Mouse (Mus musculus): Measurements from ENCODE around the gene Myo3a. TPM values are rescaled to one million over a fixed set of nuclear protein-coding genes. Genes with fewer than 3 reads are reported as not detected.
"Not testable (repeated sequence)": the region's sequence is repeated elsewhere in the genome, so short reads cannot be mapped to it uniquely, and the experiment has no call there.

Gene Myo3a
- polyA plus RNA-seq, 1 experiment: not detected

DNA sequence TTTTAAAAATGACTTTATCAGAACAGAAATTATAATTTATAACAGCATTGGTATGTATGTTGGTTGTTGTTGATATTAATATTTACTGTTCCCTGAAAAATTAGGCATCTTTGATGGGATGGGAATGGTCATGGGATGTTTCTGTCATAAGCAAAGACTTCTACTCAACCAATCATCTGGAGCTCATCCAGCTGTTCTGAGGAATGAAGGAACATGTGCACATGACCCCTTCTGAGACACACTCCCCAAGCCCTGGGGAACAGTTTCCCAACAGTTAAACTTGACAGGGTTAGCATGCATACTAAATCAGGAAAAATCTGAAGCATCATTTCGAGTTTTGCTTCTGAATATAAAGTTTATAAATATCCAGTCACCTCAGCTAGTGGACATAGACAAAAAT, 70.6 kb downstream of the Myo3a start:
- H3K27me3 ChIP-seq (ENCODE audit: control insufficient read depth): no peaks in the 10 kb centered on the region
- no peak for TF ChIP-seq TAL1 (IDR thresholded peaks at IDR 0.05; ENCODE audit: low read length)
- no peak for TF ChIP-seq GATA1 (IDR thresholded peaks at IDR 0.05; ENCODE audit: low read length)
- no peaks in the 10 kb centered on the region for H3K4me1 ChIP-seq (ENCODE audit: control insufficient read depth)
- H3K36me3 ChIP-seq (ENCODE audit: control insufficient read depth): no peaks in the 10 kb centered on the region
- H3K4me3 ChIP-seq (replicated peaks): no peak overlapping the region
- H3K9me3 ChIP-seq (ENCODE audit: control insufficient read depth, low read length): no peaks in the 10 kb centered on the region

DNA sequence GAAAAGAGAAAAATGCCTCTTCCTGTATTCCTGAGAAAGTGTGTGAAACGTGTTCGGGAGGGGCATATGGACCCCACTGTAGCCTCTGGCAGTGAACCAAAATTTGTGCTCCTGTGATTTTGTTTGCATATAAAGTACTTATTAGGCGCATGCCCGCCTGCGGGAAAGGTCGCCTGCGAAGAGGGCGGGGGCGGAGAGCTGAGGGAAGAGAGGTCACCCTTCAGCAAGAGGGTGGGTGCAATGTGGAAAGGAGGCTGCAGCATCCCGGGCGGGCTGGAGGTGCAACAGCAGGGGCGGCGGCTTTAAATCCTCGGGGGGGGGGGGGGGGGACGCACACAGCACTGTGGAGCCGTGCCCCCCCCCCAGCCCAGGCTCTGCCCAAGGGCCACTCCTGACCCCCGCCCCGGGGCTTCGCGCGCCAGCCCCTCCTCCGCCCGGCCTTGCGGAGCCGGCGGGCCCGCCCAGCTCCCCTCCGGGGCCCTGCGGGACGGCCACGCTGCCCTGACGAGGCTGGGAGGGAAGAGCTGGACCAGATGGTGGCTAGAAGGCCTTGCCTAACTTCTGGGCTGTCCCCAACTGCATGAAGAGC, 111.1 kb downstream of the Myo3a start:
- no peaks in the 10 kb centered on the region for H3K9me3 ChIP-seq (ENCODE audit: control insufficient read depth, low read length)
- no peak for TF ChIP-seq TAL1 (IDR thresholded peaks at IDR 0.05; ENCODE audit: low read length)
- no peaks in the 10 kb centered on the region for H3K36me3 ChIP-seq (ENCODE audit: control insufficient read depth)
- no peak overlapping the region for H3K4me3 ChIP-seq (replicated peaks)
- no peaks in the 10 kb centered on the region for H3K4me1 ChIP-seq (ENCODE audit: control insufficient read depth)
- peaks cover 4% of the 10 kb centered on the region for H3K27me3 ChIP-seq (ENCODE audit: control insufficient read depth)

DNA sequence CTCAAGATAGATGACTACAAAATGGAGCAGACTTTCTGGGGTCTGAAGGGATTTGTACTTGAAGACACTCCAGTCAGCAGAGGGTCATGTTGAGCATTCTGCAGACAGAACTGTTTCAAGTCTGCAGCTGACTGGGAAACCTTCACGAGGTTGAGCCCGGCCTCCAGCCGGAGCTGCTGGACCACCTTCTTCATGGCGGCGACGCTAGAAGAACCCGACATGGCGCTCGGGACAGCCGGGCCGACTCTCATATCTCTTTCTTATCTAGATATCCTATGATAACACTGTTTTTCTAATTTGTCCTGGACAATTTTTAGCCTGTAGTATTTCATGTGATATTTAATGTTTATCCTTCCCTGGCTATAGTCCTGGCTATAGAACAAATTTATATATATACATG, 183.2 kb downstream of the Myo3a start:
- not testable (repeated sequence) for H3K27me3 ChIP-seq (ENCODE audit: control insufficient read depth); H3K4me1 ChIP-seq (ENCODE audit: control insufficient read depth); H3K9me3 ChIP-seq (ENCODE audit: control insufficient read depth, low read length); H3K36me3 ChIP-seq (ENCODE audit: control insufficient read depth); H3K4me3 ChIP-seq (replicated peaks)

DNA sequence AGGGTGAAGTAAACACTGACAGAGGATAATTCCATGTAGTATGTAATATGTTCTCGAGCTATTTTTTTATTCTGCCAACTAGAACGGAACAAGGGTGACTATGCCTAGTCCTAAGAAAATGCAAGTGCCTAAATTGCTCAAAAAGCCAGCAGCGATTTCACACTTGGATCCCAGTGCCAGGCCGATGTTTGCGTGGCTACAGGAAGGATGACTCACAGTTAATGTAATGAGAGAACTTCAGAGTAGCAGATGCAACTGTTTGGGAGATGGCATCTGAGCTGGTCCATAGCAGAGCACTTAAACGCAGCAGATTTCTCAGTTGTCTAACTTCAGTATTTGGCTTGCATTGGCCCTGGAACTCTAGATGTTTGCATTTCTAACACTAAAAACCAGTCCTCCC, 321.1 kb downstream of the Myo3a start:
- TF ChIP-seq GATA1 (IDR thresholded peaks at IDR 0.05; ENCODE audit: low read length): no peak
- TF ChIP-seq TAL1 (IDR thresholded peaks at IDR 0.05; ENCODE audit: low read length): no peak
- H3K4me3 ChIP-seq (replicated peaks): no peak overlapping the region
- no peaks in the 10 kb centered on the region for H3K27me3 ChIP-seq (ENCODE audit: control insufficient read depth)
- no peaks in the 10 kb centered on the region for H3K36me3 ChIP-seq (ENCODE audit: control insufficient read depth)
- no peaks in the 10 kb centered on the region for H3K4me1 ChIP-seq (ENCODE audit: control insufficient read depth)
- no peaks in the 10 kb centered on the region for H3K9me3 ChIP-seq (ENCODE audit: control insufficient read depth, low read length)

DNA sequence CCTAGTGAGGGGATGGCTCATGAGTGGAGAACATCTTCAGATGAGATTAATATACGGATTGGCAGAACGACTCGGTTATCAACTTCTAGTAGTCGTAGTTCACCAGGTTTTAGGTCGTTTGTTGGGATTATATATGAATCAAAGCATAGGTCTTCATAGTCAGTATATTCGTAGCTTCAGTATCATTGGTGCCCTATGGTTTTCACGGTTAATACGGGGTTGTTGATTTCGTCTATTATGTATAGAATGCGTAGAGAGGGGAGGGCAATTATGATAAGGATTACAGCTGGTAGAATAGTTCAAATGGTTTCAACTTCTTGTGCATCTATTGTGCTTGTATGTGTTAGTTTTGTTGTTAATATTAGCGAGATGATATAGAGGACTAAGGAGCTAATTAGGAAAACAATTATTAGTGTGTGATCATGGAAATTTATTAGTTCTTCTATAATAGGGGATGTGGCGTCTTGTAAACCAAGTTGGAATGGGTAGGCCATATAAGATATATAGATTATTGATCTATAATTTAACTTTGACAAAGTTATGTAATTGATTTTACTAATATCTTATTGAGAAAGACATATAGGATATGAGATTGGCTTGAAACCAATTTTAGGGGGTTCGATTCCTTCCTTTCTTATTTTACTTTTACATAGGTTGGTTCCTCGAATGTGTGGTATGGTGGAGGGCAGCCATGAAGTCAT, 360.3 kb downstream of the Myo3a start:
- not testable (repeated sequence) for H3K4me3 ChIP-seq (replicated peaks); H3K9me3 ChIP-seq (ENCODE audit: control insufficient read depth, low read length); H3K27me3 ChIP-seq (ENCODE audit: control insufficient read depth); H3K4me1 ChIP-seq (ENCODE audit: control insufficient read depth); H3K36me3 ChIP-seq (ENCODE audit: control insufficient read depth)

DNA sequence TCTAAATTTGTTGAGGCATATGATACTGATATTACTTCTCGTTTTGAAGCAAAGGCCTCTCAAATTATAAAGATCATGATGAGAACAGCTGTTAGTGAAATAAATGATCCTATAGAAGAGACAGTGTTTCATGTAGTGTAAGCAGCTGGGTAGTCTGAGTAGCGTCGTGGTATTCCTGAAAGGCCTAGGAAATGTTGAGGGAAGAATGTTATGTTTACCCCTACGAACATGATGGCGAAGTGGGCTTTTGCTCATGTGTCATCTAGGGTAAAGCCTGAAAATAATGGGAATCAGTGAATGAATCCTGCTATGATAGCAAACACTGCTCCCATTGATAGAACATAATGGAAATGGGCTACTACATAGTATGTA, 360.9 kb downstream of the Myo3a start:
- H3K36me3 ChIP-seq (ENCODE audit: control insufficient read depth); H3K27me3 ChIP-seq (ENCODE audit: control insufficient read depth); H3K4me3 ChIP-seq (replicated peaks); H3K4me1 ChIP-seq (ENCODE audit: control insufficient read depth); H3K9me3 ChIP-seq (ENCODE audit: control insufficient read depth, low read length): not testable (repeated sequence)

DNA sequence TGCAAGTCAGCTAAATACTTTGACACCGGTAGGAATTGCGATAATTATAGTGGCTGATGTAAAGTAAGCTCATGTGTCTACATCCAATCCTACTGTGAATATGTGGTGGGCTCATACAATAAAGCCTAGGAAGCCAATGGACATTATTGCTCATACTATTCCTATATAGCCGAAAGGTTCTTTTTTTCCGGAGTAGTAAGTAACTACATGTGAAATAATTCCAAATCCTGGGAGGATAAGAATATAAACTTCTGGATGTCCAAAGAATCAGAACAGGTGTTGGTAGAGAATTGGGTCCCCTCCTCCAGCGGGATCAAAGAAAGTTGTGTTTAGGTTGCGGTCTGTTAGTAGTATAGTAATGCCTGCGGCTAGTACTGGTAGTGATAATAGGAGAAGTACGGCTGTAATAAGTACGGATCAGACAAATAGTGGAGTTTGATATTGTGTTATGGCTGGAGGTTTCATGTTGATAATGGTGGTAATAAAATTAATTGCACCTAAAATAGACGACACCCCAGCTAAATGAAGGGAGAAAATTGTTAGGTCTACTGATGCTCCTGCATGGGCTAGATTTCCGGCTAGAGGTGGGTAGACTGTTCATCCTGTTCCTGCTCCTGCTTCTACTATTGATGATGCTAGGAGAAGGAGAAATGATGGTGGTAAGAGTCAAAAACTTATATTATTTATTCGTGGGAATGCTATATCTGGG, 361.5 kb downstream of the Myo3a start:
- not testable (repeated sequence) for H3K27me3 ChIP-seq (ENCODE audit: control insufficient read depth); H3K9me3 ChIP-seq (ENCODE audit: control insufficient read depth, low read length); H3K4me3 ChIP-seq (replicated peaks); H3K36me3 ChIP-seq (ENCODE audit: control insufficient read depth); H3K4me1 ChIP-seq (ENCODE audit: control insufficient read depth)

DNA sequence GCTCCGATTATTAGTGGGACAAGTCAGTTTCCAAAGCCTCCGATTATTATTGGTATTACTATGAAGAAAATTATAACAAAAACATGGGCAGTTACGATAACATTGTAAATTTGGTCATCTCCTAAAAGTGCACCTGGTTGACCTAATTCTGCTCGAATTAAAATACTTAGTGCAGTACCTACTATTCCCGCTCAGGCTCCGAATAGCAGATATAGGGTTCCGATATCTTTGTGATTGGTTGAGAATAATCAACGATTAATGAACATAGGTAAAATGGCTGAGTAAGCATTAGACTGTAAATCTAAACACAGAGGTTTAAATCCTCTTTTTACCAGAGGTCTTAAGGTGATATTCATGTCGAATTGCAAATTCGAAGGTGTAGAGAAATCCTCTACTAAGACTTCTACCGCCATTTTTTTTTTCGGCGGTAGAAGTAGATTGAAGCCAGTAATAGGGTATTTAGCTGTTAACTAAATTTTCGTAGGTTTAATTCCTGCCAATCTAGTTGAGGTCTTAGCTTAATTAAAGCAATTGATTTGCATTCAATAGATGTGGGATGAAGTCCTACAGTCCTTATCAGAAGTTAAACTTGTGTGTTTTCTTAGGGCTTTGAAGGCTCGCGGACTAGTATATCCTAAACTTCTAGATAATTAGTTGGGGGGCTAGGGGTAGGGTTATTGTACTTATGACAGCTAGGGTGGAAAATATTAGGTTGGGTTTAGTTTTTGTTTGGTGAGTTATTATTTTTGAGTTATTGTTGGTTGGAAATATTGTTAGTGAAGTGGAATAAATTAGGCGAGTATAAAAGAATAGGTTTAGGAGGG, 362.3 kb downstream of the Myo3a start:
- not testable (repeated sequence) for H3K36me3 ChIP-seq (ENCODE audit: control insufficient read depth); H3K4me1 ChIP-seq (ENCODE audit: control insufficient read depth); H3K27me3 ChIP-seq (ENCODE audit: control insufficient read depth); H3K4me3 ChIP-seq (replicated peaks); H3K9me3 ChIP-seq (ENCODE audit: control insufficient read depth, low read length)

DNA sequence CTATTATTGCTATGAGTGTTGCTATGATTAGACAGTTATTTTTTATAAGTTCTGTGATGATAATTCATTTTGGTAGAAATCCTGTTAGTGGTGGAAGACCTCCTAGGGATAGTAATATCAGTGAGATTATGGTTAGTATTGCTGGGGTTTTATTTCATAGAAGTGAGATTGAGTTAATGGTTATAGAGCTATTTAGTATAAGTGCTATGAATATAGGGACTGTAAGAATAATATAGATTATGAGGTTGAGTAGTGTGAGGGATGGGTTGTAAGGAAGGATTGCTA, 362.8 kb downstream of the Myo3a start:
- H3K4me3 ChIP-seq (replicated peaks): no peak overlapping the region
- no peaks in the 10 kb centered on the region for H3K36me3 ChIP-seq (ENCODE audit: control insufficient read depth)
- no peaks in the 10 kb centered on the region for H3K9me3 ChIP-seq (ENCODE audit: control insufficient read depth, low read length)
- H3K4me1 ChIP-seq (ENCODE audit: control insufficient read depth): no peaks in the 10 kb centered on the region
- no peaks in the 10 kb centered on the region for H3K27me3 ChIP-seq (ENCODE audit: control insufficient read depth)
- TF ChIP-seq TAL1 (IDR thresholded peaks at IDR 0.05; ENCODE audit: low read length) (no peak), GATA1 (IDR thresholded peaks at IDR 0.05; ENCODE audit: low read length) (no peak)

DNA sequence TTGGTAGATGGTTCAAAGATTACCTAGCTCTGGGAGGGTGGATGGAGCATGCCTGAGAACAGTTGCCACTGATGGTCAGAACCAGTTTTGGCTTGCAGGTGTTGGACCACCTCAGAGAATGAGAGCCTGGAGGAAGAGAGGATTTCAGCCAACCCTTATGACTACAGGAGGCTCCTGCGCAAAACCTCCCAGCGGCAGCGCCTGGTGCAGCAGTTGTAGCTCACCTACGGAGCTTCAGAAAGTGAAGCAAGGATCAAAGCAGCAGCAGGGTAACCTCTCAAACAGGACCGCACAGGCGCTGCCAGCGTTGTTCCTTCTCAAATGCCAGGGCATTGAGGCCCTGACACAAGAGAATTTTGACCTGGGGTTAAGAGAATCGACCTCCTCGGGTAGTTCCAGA, 390.6 kb downstream of the Myo3a start:
- TF ChIP-seq TAL1 (IDR thresholded peaks at IDR 0.05; ENCODE audit: low read length): no peak
- TF ChIP-seq GATA1 (IDR thresholded peaks at IDR 0.05; ENCODE audit: low read length): no peak
- Histone ChIP-seq H3K27me3 (ENCODE audit: control insufficient read depth) (peaks cover 56% of the 10 kb centered on the region), H3K9me3 (ENCODE audit: control insufficient read depth, low read length) (no peaks in the 10 kb centered on the region; the same call in 1 of the 2 replicates), H3K4me3 (replicated peaks) (no peak overlapping the region), H3K36me3 (ENCODE audit: control insufficient read depth) (no peaks in the 10 kb centered on the region), H3K4me1 (ENCODE audit: control insufficient read depth) (no peaks in the 10 kb centered on the region)
